Mouse (Mus musculus) spleen, postnatal 36 days (tissue): ENCODE results near the gene Pik3cd.
"Not testable (repeated sequence)": the region's sequence is repeated elsewhere in the genome, so short reads cannot be mapped to it uniquely, and the experiment has no call there.

Experiments
- DNase-seq, 2 experiments: peaks; one replicate each; pipeline ENCODE4 v3.0.0; 2022; ENCODE audit warnings: low spot score in 2 of 2, mixed read lengths in 1 of 2

Gene Pik3cd

DNA sequence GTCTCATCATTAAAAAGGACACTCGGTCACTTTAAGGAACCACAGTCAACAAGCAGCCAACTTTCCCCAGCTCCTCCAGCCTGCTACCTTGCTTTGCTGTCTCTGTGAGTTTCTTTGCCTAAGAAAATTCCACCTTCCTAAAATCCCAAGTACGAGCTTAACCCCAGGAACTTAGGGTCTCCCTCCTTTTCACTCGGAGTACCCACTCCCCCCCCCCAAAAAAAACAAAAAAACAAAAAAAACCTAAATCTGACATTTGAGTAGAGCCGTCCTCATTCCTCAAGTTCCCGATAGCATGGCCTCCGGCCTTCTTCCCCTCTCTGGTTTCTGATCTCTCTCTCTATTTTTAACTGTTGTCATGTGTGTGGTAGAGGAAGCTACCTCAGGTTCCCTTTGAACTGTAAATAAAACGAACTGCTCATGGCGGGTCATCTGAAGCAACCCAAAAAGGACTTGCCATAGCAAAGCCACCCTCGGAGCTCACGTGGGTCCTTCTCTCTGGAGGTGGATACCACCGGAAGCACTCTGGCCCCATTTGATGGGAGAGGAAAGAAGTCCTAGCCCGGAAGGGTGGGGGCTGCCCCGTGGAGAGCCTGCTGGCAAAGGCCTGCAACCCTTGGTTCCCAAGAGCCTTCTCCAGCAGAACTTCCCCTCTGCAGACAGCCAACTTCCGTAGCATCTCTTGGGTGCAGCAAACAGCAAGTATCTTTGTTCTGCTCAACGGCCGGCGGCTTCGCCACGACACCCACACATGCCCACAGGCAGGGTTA is at the start of gene Pik3cd:
TSS of gene Pik3cd (minus strand) at position 362 of the 770 bp plus-strand sequence.
- peak; percentile 83 for DNase-seq

GRCm38 (mm10) chr4:149750671-149751070 is 48.3 kb upstream of the Pik3cd start:
- DNase-seq: no peak

- not testable (repeated sequence) for DNase-seq
These were observed 47.3 kb upstream of the Pik3cd start for GRCm38 (mm10) chr4:149749663-149750015.

GRCm38 (mm10) chr4:149749003-149749662 is 46.8 kb upstream of the Pik3cd start:
- no peak for DNase-seq

DNA sequence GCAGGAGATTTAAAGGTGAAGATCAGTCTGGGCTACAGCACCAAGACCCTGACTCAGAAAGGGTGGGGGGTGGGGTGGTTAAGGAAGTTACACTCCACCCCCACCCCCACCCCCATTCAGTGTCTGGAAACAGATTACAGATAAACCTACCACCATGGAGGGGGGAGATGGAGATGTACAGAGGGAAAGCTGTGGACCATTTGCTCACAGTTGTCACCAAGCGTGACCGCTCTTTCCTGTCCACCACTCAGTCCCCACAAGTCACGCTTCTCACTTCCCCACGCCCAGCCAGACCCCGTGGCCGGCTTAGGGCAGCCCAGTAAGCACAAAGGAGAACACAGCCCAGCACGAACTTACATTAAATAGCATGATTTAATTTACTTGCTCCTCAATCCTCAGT is 41.7 kb upstream of the Pik3cd start:
- no peak for DNase-seq

DNA sequence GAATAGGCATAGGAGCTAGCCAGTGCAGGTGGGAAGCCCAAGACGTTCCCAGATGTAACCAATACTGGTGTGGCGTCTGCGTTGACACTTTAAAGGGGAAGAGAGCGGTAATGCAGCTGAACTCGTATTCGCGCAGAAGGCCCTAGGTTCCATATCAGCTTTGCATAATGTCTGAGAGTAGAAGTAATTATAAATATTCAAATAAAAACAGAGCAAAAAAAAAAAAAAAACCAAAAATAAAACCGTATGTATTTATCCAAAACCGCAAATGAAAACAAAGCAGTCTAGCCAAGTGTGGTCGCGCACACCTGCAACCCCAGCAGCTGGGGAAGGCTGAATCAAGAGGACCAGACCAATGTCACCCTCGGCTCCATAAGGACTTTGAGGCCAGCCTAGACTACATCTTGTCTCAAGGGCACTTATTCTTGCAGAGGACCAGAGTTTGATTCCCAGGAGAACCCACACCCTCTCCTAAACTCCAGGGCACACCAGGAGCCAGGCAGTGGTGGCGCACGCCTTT is 39.7 kb upstream of the Pik3cd start:
- no peak for DNase-seq

DNA sequence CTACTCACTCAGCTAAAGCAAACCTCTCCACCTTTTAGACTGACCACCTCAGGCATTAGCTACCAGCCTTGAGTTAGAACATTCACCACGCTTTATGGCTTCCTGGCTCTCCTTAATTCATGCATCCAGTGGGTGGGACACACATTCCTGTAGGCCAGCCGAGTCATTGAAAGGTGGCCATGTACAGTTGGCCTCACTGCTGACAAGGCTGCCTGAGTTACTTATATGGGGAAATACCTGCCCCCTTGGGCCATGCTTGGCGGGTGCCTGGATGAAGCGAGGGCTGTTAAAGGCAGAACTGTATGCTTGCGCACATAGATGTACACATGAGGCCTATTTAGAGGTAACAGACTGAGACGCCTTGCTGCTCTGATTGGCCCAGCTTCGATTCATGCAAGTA is 37.9 kb upstream of the Pik3cd start:
- DNase-seq: no peak

- no peak for DNase-seq
These were observed 37.1 kb upstream of the Pik3cd start for GRCm38 (mm10) chr4:149739478-149739877.

GRCm38 (mm10) chr4:149737383-149738324 is 35.3 kb upstream of the Pik3cd start, which contains the start of gene Tmem201:
Gene Tmem201, minus strand, starts transcription at chr4:149738044.
- peak; percentile 92 for DNase-seq

GRCm38 (mm10) chr4:149736581-149736980 is 34.2 kb upstream of the Pik3cd start:
- DNase-seq: no peak

- DNase-seq: no peak
These were observed 33.4 kb upstream of the Pik3cd start for GRCm38 (mm10) chr4:149735624-149736250.

DNA sequence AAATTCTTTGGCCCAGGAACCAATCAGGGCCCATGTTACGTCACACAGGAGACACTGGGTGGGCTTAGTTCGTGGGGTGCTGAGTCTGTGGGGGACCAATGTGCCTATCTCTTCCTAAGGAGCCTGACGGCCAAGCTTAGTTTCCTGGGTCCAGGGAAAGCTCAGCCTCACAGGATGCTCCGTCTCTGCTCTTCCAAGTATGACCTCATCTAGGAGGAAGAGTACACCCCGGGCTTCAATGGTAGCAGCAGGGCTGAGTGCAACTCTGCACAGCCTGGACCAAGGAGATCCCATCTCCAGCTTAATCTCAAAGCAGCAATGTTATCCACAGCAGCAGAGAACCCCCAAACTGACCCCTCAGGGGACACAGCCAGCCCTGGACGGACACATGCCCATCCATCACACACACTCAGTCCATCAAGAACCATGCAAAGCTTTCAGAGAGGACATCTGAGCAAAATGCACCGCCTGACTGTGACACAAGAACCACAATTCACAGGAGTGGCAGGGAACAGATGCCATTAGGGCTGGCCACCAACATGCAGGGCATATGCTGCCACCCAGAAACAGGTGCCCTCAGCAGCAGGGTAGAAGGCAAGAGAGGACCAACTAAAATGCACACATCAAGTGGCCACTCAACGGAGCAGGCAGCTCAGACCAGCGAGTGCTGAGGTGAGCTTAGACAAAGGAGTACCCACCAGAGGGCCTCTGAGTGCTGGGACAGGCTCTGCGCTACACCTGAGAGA is 32.5 kb upstream of the Pik3cd start:
- no peak for DNase-seq

GRCm38 (mm10) chr4:149734246-149734645 is 31.9 kb upstream of the Pik3cd start:
- no peak for DNase-seq

GRCm38 (mm10) chr4:149733748-149734147 is 31.4 kb upstream of the Pik3cd start:
- no peak for DNase-seq

- DNase-seq: no peak
These were observed 30.4 kb upstream of the Pik3cd start for GRCm38 (mm10) chr4:149732800-149733199.

GRCm38 (mm10) chr4:149732313-149732712 is 29.9 kb upstream of the Pik3cd start:
- DNase-seq: no peak

DNA sequence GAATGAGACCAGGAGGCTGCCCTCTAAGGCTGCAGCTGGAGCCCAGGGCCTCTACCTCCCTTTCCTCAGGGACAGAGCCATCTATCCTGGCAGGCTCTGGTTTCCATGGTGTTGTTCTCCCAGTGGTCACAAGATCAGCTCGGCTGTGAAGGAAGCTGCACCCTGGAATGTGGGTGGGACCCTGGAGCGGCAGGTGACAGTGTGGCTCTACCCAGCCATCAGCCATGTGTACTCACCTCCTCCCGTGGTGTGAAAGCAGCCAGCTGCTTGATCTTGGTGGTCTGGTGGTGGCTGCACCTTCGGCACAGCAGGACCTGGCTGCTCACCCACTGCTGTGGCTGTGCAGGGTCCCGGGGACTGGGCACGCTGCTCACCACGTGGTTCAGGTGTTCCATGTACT is 28.5 kb upstream of the Pik3cd start:
- DNase-seq: no peak

DNA sequence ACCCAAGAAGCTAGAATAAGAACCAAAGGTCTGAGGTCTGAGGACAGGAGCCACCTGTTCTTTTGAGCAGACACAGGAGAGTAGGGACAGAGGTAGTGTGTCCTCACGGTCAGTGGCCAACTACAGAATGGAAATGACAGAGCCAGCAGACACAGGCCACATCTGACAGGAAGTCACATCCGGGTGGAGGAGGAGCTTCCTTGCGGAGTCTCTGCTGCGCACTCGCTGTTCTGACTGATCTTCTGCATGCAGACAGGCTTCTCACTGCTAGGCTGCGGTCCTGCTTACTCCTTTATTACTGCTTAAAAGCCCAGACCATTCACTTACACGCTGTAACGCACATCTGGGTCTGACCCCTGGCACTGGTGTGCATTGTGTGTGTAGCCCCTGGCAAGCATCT is 26.4 kb upstream of the Pik3cd start:
- no peak for DNase-seq

- DNase-seq: no peak
These were observed 25.3 kb upstream of the Pik3cd start for GRCm38 (mm10) chr4:149727636-149728035.

- DNase-seq: peak; percentile 38 to 46
These were observed 23.4 kb upstream of the Pik3cd start for GRCm38 (mm10) chr4:149725661-149726350.
